Mouse (Mus musculus) stomach, postnatal 0 days (tissue): ENCODE data around the gene Dennd5b. TPM values are rescaled to one million over a fixed set of nuclear protein-coding genes. Genes with fewer than 3 reads are reported as not detected.
A peak's percentile ranks its signal among the peaks of the same experiment; 100 is the strongest.

Experiments
- ATAC-seq: fragments of 200-750 bp; cut with Nextera tagmentation; 2 replicates; pipeline ENCODE4 v1.8.0; 2017; ENCODE audit not compliant: low FRiP score, low TSS enrichment
- DNase-seq: peaks from one replicate; pipeline ENCODE4 v3.0.0-alpha.2; 2016; ENCODE audit warnings: low spot score
- H3K27ac ChIP-seq: fragments of 300-500 bp; sonication (generic); replicated peaks from 2 replicates; pipeline ENCODE4 v1.5.1; 2014; ENCODE audit warnings: mild to moderate bottlenecking, control low read depth
- H3K27me3 ChIP-seq: fragments of 300-500 bp; sonication (generic); 2 replicates; pipeline ENCODE4 v1.6.1; 2014; ENCODE audit warnings: low read length; ENCODE audit not compliant: control insufficient read depth, insufficient read depth
- H3K36me3 ChIP-seq: fragments of 300-500 bp; sonication (generic); 2 replicates; pipeline ENCODE4 v1.6.1; 2014; ENCODE audit warnings: low read length, mixed read lengths; ENCODE audit not compliant: control insufficient read depth, insufficient read depth
- H3K4me1 ChIP-seq: fragments of 300-500 bp; sonication (generic); replicated peaks from 2 replicates; pipeline ENCODE4 v1.6.1; 2014; ENCODE audit warnings: antibody characterized with exemption; ENCODE audit not compliant: control insufficient read depth, insufficient read depth
- H3K4me2 ChIP-seq: fragments of 300-500 bp; sonication (generic); replicated peaks from 2 replicates; pipeline ENCODE4 v1.6.1; 2014; ENCODE audit warnings: low read depth, mild to moderate bottlenecking, control low read depth, moderate library complexity
- H3K4me3 ChIP-seq: fragments of 300-500 bp; sonication (generic); 2 replicates; pipeline ENCODE4 v1.5.1; 2014; ENCODE audit warnings: low read depth, low read length, control low read depth
- H3K9ac ChIP-seq: fragments of 300-500 bp; sonication (generic); 2 replicates; pipeline ENCODE4 v1.6.1; 2014; ENCODE audit warnings: mild to moderate bottlenecking, low read length, control low read depth, mixed read lengths
- H3K9me3 ChIP-seq: fragments of 300-500 bp; sonication (generic); 2 replicates; pipeline ENCODE4 v1.6.1; 2016; ENCODE audit warnings: low read length; ENCODE audit not compliant: control insufficient read depth
- CTCF ChIP-seq: IDR thresholded peaks from 2 replicates; pipeline ENCODE4 v1.5.1; 2016; ENCODE audit warnings: antibody characterized with exemption, low read depth, mild to moderate bottlenecking, moderate library complexity
- EP300 ChIP-seq: optimal IDR thresholded peaks from 2 replicates; pipeline ENCODE3; 2016; ENCODE audit warnings: antibody characterized with exemption
- WGBS: fragments of 180-500 bp; shearing (Covaris S2); extraction: QIAGEN DNeasy Blood & Tissue Kit; methylation state at CpG from one replicate; pipeline ENCODE4 v1.1.7; 2014; 5-methylcytosine and 5-hydroxymethylcytosine counted together
- polyA plus RNA-seq: library from polyadenylated mRNA; unstranded; fragments of >200 nt; fragmentation: Nextera tagmentation; extraction: Ambion mirVana; gene quantifications from 2 replicates; pipeline ENCODE4 v1.2.1, GENCODE M21; 2015

Gene Dennd5b
- polyA plus RNA-seq, 1 experiment from 2014 or later: 1.7 TPM

DNA sequence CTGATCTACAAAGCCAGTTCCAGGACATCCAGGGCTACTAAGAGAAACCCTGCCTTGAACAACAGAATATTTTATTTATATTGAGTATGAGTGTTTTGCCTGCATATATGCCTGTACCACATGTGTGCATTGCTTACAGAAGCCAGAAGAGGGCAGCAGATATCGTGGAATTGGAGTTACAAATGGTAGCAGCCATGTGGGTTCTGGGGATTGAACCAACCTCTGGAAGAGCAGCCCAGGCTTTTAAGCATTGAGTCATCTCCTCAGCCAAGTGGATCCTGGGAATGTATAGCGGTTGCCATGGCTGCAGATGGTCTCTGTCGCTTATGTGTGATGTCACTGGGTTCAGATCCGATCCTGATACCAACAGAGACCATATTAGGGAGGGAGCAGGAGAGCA is 25.2 kb upstream of the Dennd5b start:
- Histone ChIP-seq H3K9me3 (no peaks in the 10 kb centered on the region), H3K4me3 (no peak overlapping the region), H3K4me1 (no peaks in the 10 kb centered on the region), H3K36me3 (no peaks in the 10 kb centered on the region), H3K27ac (no peak overlapping the region), H3K9ac (no peak overlapping the region), H3K4me2 (no peak overlapping the region), H3K27me3 (no peaks in the 10 kb centered on the region)
- DNase-seq (no peak), ATAC-seq (0 out of 2 replicates have a peak, but pooled peaks have one; percentile 26)
- TF ChIP-seq EP300: no peak
- TF ChIP-seq CTCF: peak; percentile 60
- 77% methylated on average over 4 of the region's 4 CpGs for WGBS

GRCm38 (mm10) chr6:149123042-149123441 is 21.6 kb upstream of the Dennd5b start:
- TF ChIP-seq EP300: no peak
- no peak for TF ChIP-seq CTCF
- no peaks in the 10 kb centered on the region for H3K9me3 ChIP-seq
- no peak overlapping the region for H3K27ac ChIP-seq
- H3K36me3 ChIP-seq: no peaks in the 10 kb centered on the region
- 79% methylated on average over 3 of the region's 3 CpGs for WGBS
- H3K4me2 ChIP-seq: no peak overlapping the region
- H3K9ac ChIP-seq: no peak overlapping the region
- ATAC-seq (no peak), DNase-seq (no peak)
- no peak overlapping the region for H3K4me3 ChIP-seq
- no peaks in the 10 kb centered on the region for H3K27me3 ChIP-seq
- no peaks in the 10 kb centered on the region for H3K4me1 ChIP-seq

DNA sequence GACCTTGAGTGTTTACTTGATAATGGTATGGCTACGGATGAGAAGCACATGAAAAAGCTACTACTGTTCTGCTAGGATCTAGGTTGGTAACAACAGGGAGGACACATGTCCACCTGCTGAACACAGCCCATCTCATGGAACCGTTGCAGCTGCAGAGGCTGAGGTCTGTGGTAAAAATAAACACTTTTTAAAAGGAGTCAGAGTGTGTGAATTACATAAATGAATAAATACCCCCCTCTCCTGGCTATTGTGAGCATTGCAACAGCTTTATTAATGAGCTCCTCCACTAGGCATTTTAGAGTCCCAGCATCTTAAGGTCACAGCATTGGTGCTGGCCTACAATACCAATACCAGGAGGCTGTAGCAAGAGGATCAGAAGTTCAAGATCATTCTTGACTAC is 18.4 kb upstream of the Dennd5b start:
- no peak overlapping the region for H3K9ac ChIP-seq
- no peaks in the 10 kb centered on the region for H3K27me3 ChIP-seq
- DNase-seq (peak; percentile 32), ATAC-seq (peak; percentile 61)
- H3K4me1 ChIP-seq: no peaks in the 10 kb centered on the region
- no peaks in the 10 kb centered on the region for H3K9me3 ChIP-seq
- H3K36me3 ChIP-seq: no peaks in the 10 kb centered on the region
- 14% methylated on average over 2 of the region's 2 CpGs for WGBS
- H3K27ac ChIP-seq: no peak overlapping the region
- H3K4me3 ChIP-seq: no peak overlapping the region
- TF ChIP-seq EP300 (no peak), CTCF (peak; percentile 85)
- H3K4me2 ChIP-seq: no peak overlapping the region

GRCm38 (mm10) chr6:149118935-149119334 is 17.5 kb upstream of the Dennd5b start:
- Histone ChIP-seq H3K27me3 (no peaks in the 10 kb centered on the region), H3K9me3 (no peaks in the 10 kb centered on the region), H3K9ac (no peak overlapping the region), H3K4me3 (no peak overlapping the region), H3K27ac (no peak overlapping the region), H3K4me1 (no peaks in the 10 kb centered on the region), H3K36me3 (no peaks in the 10 kb centered on the region), H3K4me2 (no peak overlapping the region)
- no peak for TF ChIP-seq CTCF
- TF ChIP-seq EP300: no peak
- ATAC-seq (peak; percentile 86), DNase-seq (peak; percentile 46)
- WGBS: 35% methylated on average over 2 of the region's 2 CpGs

GRCm38 (mm10) chr6:149116992-149117391 is 15.5 kb upstream of the Dennd5b start:
- Histone ChIP-seq H3K27me3 (no peaks in the 10 kb centered on the region), H3K9me3 (no peaks in the 10 kb centered on the region), H3K4me3 (no peak overlapping the region), H3K9ac (no peak overlapping the region), H3K36me3 (no peaks in the 10 kb centered on the region), H3K4me2 (no peak overlapping the region), H3K4me1 (no peaks in the 10 kb centered on the region), H3K27ac (no peak overlapping the region)
- ATAC-seq: no peak
- TF ChIP-seq CTCF (no peak), EP300 (no peak)
- DNase-seq: no peak

- TF ChIP-seq CTCF (no peak), EP300 (no peak)
- H3K27me3 ChIP-seq: no peaks in the 10 kb centered on the region
- WGBS: 84% methylated on average over 2 of the region's 2 CpGs
These were observed 7.4 kb upstream of the Dennd5b start for GRCm38 (mm10) chr6:149108909-149109308.

More at GRCm38 (mm10) chr6:149108909-149109308, 7.4 kb upstream of the Dennd5b start:
- H3K9me3 ChIP-seq: no peaks in the 10 kb centered on the region
- H3K4me3 ChIP-seq: no peak overlapping the region
- no peak overlapping the region for H3K27ac ChIP-seq
- DNase-seq (no peak), ATAC-seq (no peak)
- H3K4me2 ChIP-seq: no peak overlapping the region
- H3K9ac ChIP-seq: no peak overlapping the region
- no peaks in the 10 kb centered on the region for H3K4me1 ChIP-seq
- H3K36me3 ChIP-seq: no peaks in the 10 kb centered on the region
